Mouse (Mus musculus) midbrain, embryonic 13.5 days (tissue): Measurements from ENCODE around the gene Sema5b. TPM values are rescaled to one million over a fixed set of nuclear protein-coding genes. Genes with fewer than 3 reads are reported as not detected.
A peak's percentile ranks its signal among the peaks of the same experiment; 100 is the strongest.

Experiments used
- ATAC-seq: fragments of 200-750 bp; cut with Nextera tagmentation; 2 replicates; pipeline ENCODE4 v1.8.0; 2017; ENCODE audit warnings: mild to moderate bottlenecking, moderate TSS enrichment, moderate library complexity
- H3K27ac ChIP-seq: fragments of 300-500 bp; sonication (generic); 2 replicates; pipeline ENCODE4 v1.5.1; 2015; ENCODE audit warnings: inconsistent platforms, mild to moderate bottlenecking, moderate library complexity
- H3K27me3 ChIP-seq: fragments of 300-500 bp; sonication (generic); 2 replicates; pipeline ENCODE4 v1.6.1; 2015; ENCODE audit warnings: mild to moderate bottlenecking, inconsistent platforms
- H3K36me3 ChIP-seq: fragments of 300-500 bp; sonication (generic); 2 replicates; pipeline ENCODE4 v1.6.1; 2015; ENCODE audit warnings: mild to moderate bottlenecking, inconsistent platforms
- H3K4me1 ChIP-seq: fragments of 300-500 bp; sonication (generic); replicated peaks from 2 replicates; pipeline ENCODE4 v1.6.1; 2015; ENCODE audit warnings: inconsistent platforms
- H3K4me2 ChIP-seq: fragments of 300-500 bp; sonication (generic); replicated peaks from 2 replicates; pipeline ENCODE4 v1.6.1; 2015; ENCODE audit warnings: moderate library complexity, mild to moderate bottlenecking, inconsistent platforms
- H3K4me3 ChIP-seq: fragments of 300-500 bp; sonication (generic); replicated peaks from 2 replicates; pipeline ENCODE4 v1.5.1; 2015; ENCODE audit warnings: mild to moderate bottlenecking, inconsistent platforms
- H3K9ac ChIP-seq: fragments of 300-500 bp; sonication (generic); replicated peaks from 2 replicates; pipeline ENCODE4 v1.6.1; 2015; ENCODE audit warnings: mild to moderate bottlenecking, inconsistent platforms
- H3K9me3 ChIP-seq: fragments of 300-500 bp; sonication (generic); 2 replicates; pipeline ENCODE4 v1.6.1; 2016; ENCODE audit warnings: mild to moderate bottlenecking, inconsistent platforms
- WGBS: fragments of 180-500 bp; shearing (Covaris S2); methylation state at CpG from one replicate; pipeline ENCODE4 v1.1.7; 2015; 5-methylcytosine and 5-hydroxymethylcytosine counted together
- polyA plus RNA-seq: library from polyadenylated mRNA; unstranded; fragments of >200 nt; fragmentation: Nextera tagmentation; extraction: Ambion mirVana; gene quantifications from 2 replicates; pipeline ENCODE4 v1.2.1, GENCODE M21; 2015

Gene Sema5b
- polyA plus RNA-seq, 1 experiment from 2014 or later: 43.6 TPM

GRCm38 (mm10) chr16:35624877-35625276 is 83.9 kb downstream of the Sema5b start:
- Histone ChIP-seq H3K4me3 (no peak overlapping the region), H3K36me3 (peaks cover 12% of the 10 kb centered on the region), H3K4me2 (no peak overlapping the region), H3K27ac (peak overlapping the region; percentile 59), H3K9ac (no peak overlapping the region), H3K4me1 (peaks cover 41% of the 10 kb centered on the region), H3K27me3 (no peaks in the 10 kb centered on the region), H3K9me3 (no peaks in the 10 kb centered on the region)
- peak; percentile 28; the same call in 1 of the 2 replicates for ATAC-seq
- WGBS: 36% methylated on average over 6 of the region's 6 CpGs

- peaks cover 42% of the 10 kb centered on the region for H3K4me1 ChIP-seq
- H3K9ac ChIP-seq: no peak overlapping the region
- peaks cover 12% of the 10 kb centered on the region for H3K36me3 ChIP-seq
- no peaks in the 10 kb centered on the region for H3K27me3 ChIP-seq
- no peak overlapping the region for H3K4me3 ChIP-seq
- 56% methylated on average over 16 of the region's 16 CpGs for WGBS
- peak overlapping the region; percentile 59 for H3K27ac ChIP-seq
- no peaks in the 10 kb centered on the region for H3K9me3 ChIP-seq
- H3K4me2 ChIP-seq: no peak overlapping the region
- ATAC-seq: peak; percentile 57
These were observed 84.5 kb downstream of the Sema5b start for GRCm38 (mm10) chr16:35625286-35626020.

- H3K9me3 ChIP-seq: no peaks in the 10 kb centered on the region
- no peak overlapping the region for H3K27ac ChIP-seq
- peak; percentile 57 for ATAC-seq
- no peak overlapping the region for H3K4me2 ChIP-seq
- peaks cover 43% of the 10 kb centered on the region for H3K4me1 ChIP-seq
- H3K4me3 ChIP-seq: no peak overlapping the region
- peaks cover 31% of the 10 kb centered on the region for H3K36me3 ChIP-seq
- no peak overlapping the region for H3K9ac ChIP-seq
- WGBS: 38% methylated on average over 10 of the region's 10 CpGs
- H3K27me3 ChIP-seq: no peaks in the 10 kb centered on the region
These were observed 87.2 kb downstream of the Sema5b start for GRCm38 (mm10) chr16:35627992-35628607.

- Histone ChIP-seq H3K36me3 (peaks cover 45% of the 10 kb centered on the region), H3K4me1 (peaks cover 22% of the 10 kb centered on the region), H3K9ac (no peak overlapping the region), H3K4me3 (no peak overlapping the region), H3K27me3 (no peaks in the 10 kb centered on the region), H3K9me3 (no peaks in the 10 kb centered on the region), H3K4me2 (no peak overlapping the region), H3K27ac (no peak overlapping the region)
- ATAC-seq: 0 out of 2 replicates have a peak, but pooled peaks have one; percentile 9
- WGBS: 80% methylated on average over 16 of the region's 16 CpGs
These were observed 89.7 kb downstream of the Sema5b start for GRCm38 (mm10) chr16:35630470-35631183.

- H3K4me2 ChIP-seq: no peak overlapping the region
- ATAC-seq: no peak
- H3K4me3 ChIP-seq: no peak overlapping the region
- 81% methylated on average over 2 of the region's 2 CpGs for WGBS
- peaks cover 58% of the 10 kb centered on the region for H3K36me3 ChIP-seq
- peaks cover 10% of the 10 kb centered on the region for H3K4me1 ChIP-seq
- no peaks in the 10 kb centered on the region for H3K27me3 ChIP-seq
- no peak overlapping the region for H3K27ac ChIP-seq
- H3K9me3 ChIP-seq: no peaks in the 10 kb centered on the region
- H3K9ac ChIP-seq: no peak overlapping the region
These were observed 92.1 kb downstream of the Sema5b start for GRCm38 (mm10) chr16:35633058-35633457.

GRCm38 (mm10) chr16:35634971-35635370 is 94.0 kb downstream of the Sema5b start:
- peaks cover 57% of the 10 kb centered on the region for H3K36me3 ChIP-seq
- no peak for ATAC-seq
- H3K4me1 ChIP-seq: peaks cover 9% of the 10 kb centered on the region; the same call in 1 of the 2 replicates
- H3K4me2 ChIP-seq: no peak overlapping the region
- WGBS: 53% methylated on average over 4 of the region's 4 CpGs
- H3K9ac ChIP-seq: no peak overlapping the region
- no peaks in the 10 kb centered on the region for H3K27me3 ChIP-seq
- H3K4me3 ChIP-seq: no peak overlapping the region
- no peaks in the 10 kb centered on the region for H3K9me3 ChIP-seq
- no peak overlapping the region for H3K27ac ChIP-seq

GRCm38 (mm10) chr16:35639505-35639904 is 98.6 kb downstream of the Sema5b start:
- no peaks in the 10 kb centered on the region for H3K9me3 ChIP-seq

GRCm38 (mm10) chr16:35648862-35649261 is 107.9 kb downstream of the Sema5b start:
- no peaks in the 10 kb centered on the region for H3K9me3 ChIP-seq
- WGBS: 85% methylated on average over 4 of the region's 4 CpGs
- no peak overlapping the region for H3K4me3 ChIP-seq
- no peaks in the 10 kb centered on the region for H3K4me1 ChIP-seq
- no peak overlapping the region for H3K4me2 ChIP-seq
- ATAC-seq: no peak
- no peaks in the 10 kb centered on the region for H3K27me3 ChIP-seq
- no peak overlapping the region for H3K27ac ChIP-seq
- H3K9ac ChIP-seq: no peak overlapping the region
- H3K36me3 ChIP-seq: peaks cover 53% of the 10 kb centered on the region

More at GRCm38 (mm10) chr16:35639505-35639904, 98.6 kb downstream of the Sema5b start:
- H3K4me2 ChIP-seq: no peak overlapping the region
- H3K27ac ChIP-seq: no peak overlapping the region
- WGBS: 89% methylated on average over 3 of the region's 3 CpGs
- no peak for ATAC-seq
- H3K4me1 ChIP-seq: no peaks in the 10 kb centered on the region
- peaks cover 33% of the 10 kb centered on the region for H3K36me3 ChIP-seq
- no peak overlapping the region for H3K9ac ChIP-seq
- no peaks in the 10 kb centered on the region for H3K27me3 ChIP-seq
- H3K4me3 ChIP-seq: no peak overlapping the region

GRCm38 (mm10) chr16:35652206-35652605 is 111.3 kb downstream of the Sema5b start:
- H3K27ac ChIP-seq: no peak overlapping the region
- H3K9me3 ChIP-seq: no peaks in the 10 kb centered on the region
- no peaks in the 10 kb centered on the region for H3K27me3 ChIP-seq
- ATAC-seq: no peak
- H3K4me2 ChIP-seq: no peak overlapping the region
- no peak overlapping the region for H3K9ac ChIP-seq
- peaks cover 38% of the 10 kb centered on the region for H3K36me3 ChIP-seq
- H3K4me1 ChIP-seq: no peaks in the 10 kb centered on the region
- 78% methylated on average over 6 of the region's 6 CpGs for WGBS
- no peak overlapping the region for H3K4me3 ChIP-seq

- 92% methylated on average over 3 of the region's 3 CpGs for WGBS
- Histone ChIP-seq H3K4me3 (no peak overlapping the region), H3K4me2 (no peak overlapping the region), H3K9ac (no peak overlapping the region), H3K4me1 (no peaks in the 10 kb centered on the region), H3K9me3 (no peaks in the 10 kb centered on the region), H3K27me3 (no peaks in the 10 kb centered on the region; the same call in 1 of the 2 replicates), H3K27ac (no peak overlapping the region), H3K36me3 (peaks cover 38% of the 10 kb centered on the region)
- ATAC-seq: no peak
These were observed 111.8 kb downstream of the Sema5b start for GRCm38 (mm10) chr16:35652706-35653105.

- H3K4me3 ChIP-seq: no peak overlapping the region
- H3K9me3 ChIP-seq: no peaks in the 10 kb centered on the region
- no peak overlapping the region for H3K27ac ChIP-seq
- no peaks in the 10 kb centered on the region; the same call in 1 of the 2 replicates for H3K27me3 ChIP-seq
- WGBS: 90% methylated on average over 5 of the region's 5 CpGs
- H3K36me3 ChIP-seq: peaks cover 43% of the 10 kb centered on the region
- no peak overlapping the region for H3K9ac ChIP-seq
- no peak overlapping the region for H3K4me2 ChIP-seq
- ATAC-seq: no peak
- no peaks in the 10 kb centered on the region for H3K4me1 ChIP-seq
These were observed 113.0 kb downstream of the Sema5b start for GRCm38 (mm10) chr16:35653951-35654350.

GRCm38 (mm10) chr16:35660222-35660621 is 119.3 kb downstream of the Sema5b start:
- H3K4me3 ChIP-seq: peak overlapping the region; percentile 19
- peaks cover 5% of the 10 kb centered on the region; the same call in 1 of the 2 replicates for H3K4me1 ChIP-seq
- no peak overlapping the region for H3K27ac ChIP-seq
- H3K36me3 ChIP-seq: peaks cover 72% of the 10 kb centered on the region
- peak overlapping the region; percentile 39 for H3K4me2 ChIP-seq
- ATAC-seq: 0 out of 2 replicates have a peak, but pooled peaks have one; percentile 15
- peaks cover 11% of the 10 kb centered on the region for H3K27me3 ChIP-seq
- no peak overlapping the region for H3K9ac ChIP-seq
- H3K9me3 ChIP-seq: no peaks in the 10 kb centered on the region
- 33% methylated on average over 36 of the region's 36 CpGs for WGBS
